Mouse (Mus musculus) E14TG2a.4 (cell line): ENCODE measurements around the gene Atp6v1e2.

ENCODE experiments used
- H3K27me3 ChIP-seq: 2 replicates; pipeline ENCODE4 v1.6.1; 2014; ENCODE audit warnings: low read length, control low read depth; ENCODE audit not compliant: insufficient read depth
- H3K36me3 ChIP-seq: 2 replicates; pipeline ENCODE4 v1.6.1; 2014; ENCODE audit warnings: low read length, control low read depth; ENCODE audit not compliant: insufficient read depth
- H3K4me1 ChIP-seq: replicated peaks from 2 replicates; pipeline ENCODE4 v1.6.1; 2014; ENCODE audit warnings: low read depth, low read length, control low read depth
- H3K4me3 ChIP-seq: replicated peaks from 2 replicates; pipeline ENCODE4 v1.5.1; 2014; ENCODE audit warnings: mild to moderate bottlenecking, low read length
- H3K9me3 ChIP-seq: 2 replicates; pipeline ENCODE4 v1.6.1; 2014; ENCODE audit warnings: low read length, control low read depth
- CTCF ChIP-seq: conservative IDR thresholded peaks from 2 replicates; pipeline ENCODE4 v1.5.1; 2014; ENCODE audit warnings: low read length
- NANOG ChIP-seq: IDR thresholded peaks from 2 replicates; pipeline ENCODE4 v1.6.1; 2014; ENCODE audit warnings: borderline replicate concordance, low read length, mixed read lengths
- POU5F1 ChIP-seq: IDR thresholded peaks from 2 replicates; pipeline ENCODE4 v1.6.1; 2014; ENCODE audit warnings: low read length, borderline replicate concordance

The Atp6v1e2 gene

DNA sequence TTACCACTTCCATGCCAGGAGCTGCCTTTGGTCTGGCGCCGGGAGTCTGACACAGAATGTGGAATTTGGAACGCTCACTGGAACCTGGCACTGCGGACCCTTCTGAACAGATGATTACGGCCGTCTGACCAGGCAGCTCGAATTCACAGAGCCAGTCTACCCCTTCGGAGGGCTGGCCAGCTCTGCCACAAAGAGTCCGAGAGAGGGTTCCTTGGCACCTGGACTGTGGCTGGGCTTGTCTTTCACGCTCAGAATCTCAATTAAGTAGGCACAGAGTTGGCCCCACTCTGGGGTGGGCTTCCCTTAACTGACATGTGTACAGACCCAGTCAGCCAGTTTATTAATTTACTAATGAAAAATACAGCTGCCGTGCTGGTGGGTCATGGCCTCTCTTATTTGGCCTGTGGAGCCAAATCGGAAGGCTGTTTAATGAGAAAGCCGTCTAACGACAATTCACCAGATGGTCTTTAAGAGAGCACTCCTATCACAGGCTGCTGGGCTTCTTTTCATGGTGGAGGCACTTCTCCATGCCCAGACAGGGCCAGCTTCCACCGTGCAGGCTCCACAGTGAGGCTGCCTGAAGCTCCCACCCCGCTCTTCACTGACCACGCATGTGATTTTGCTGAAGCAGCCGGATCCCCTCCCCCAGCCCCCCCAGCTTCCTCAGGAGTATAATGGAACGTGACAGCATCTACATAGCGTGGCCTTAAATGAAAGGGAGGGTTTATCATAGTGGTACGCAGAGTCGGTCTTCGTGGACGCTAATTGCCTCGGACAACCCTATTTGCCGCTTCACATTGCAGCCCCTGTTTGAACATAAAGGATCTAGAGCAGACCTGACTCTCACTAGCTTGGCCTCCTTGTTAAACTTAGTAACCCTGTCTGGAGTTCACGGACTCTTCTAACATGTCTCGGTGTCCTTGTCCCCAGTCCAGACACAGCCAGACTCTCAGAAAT is at the start of gene Atp6v1e2:
Gene Atp6v1e2 (minus strand): TSS at position 58 of the 957 bp plus-strand sequence.
- peaks cover 28% of the 10 kb centered on the region for H3K27me3 ChIP-seq

GRCm38 (mm10) chr17:86997323-86997722 is 49.6 kb upstream of the Atp6v1e2 start:
- Histone ChIP-seq H3K4me3 (no peak overlapping the region), H3K4me1 (no peaks in the 10 kb centered on the region), H3K9me3 (no peaks in the 10 kb centered on the region), H3K27me3 (no peaks in the 10 kb centered on the region), H3K36me3 (peaks cover 47% of the 10 kb centered on the region)
- TF ChIP-seq NANOG (no peak), CTCF (no peak), POU5F1 (no peak)

More for the DNA sequence above, at the start of gene Atp6v1e2:
- Histone ChIP-seq H3K4me1 (peaks cover 23% of the 10 kb centered on the region), H3K36me3 (no peaks in the 10 kb centered on the region), H3K9me3 (no peaks in the 10 kb centered on the region), H3K4me3 (no peak within 1 kb of the TSS)
- TF ChIP-seq POU5F1 = no peak

- peaks cover 10% of the 10 kb centered on the region for H3K4me1 ChIP-seq
- no peak for TF ChIP-seq POU5F1
- TF ChIP-seq NANOG = no peak
- no peak for TF ChIP-seq CTCF
- H3K27me3 ChIP-seq = no peaks in the 10 kb centered on the region
- H3K36me3 ChIP-seq = 0 out of 2 replicates have a peak, but pooled peaks cover 4% of the 10 kb centered on the region
- no peaks in the 10 kb centered on the region for H3K9me3 ChIP-seq
- no peak overlapping the region for H3K4me3 ChIP-seq
Observed at GRCm38 (mm10) chr17:86991306-86991705, 43.6 kb upstream of the Atp6v1e2 start.

GRCm38 (mm10) chr17:86988601-86989184 is 41.0 kb upstream of the Atp6v1e2 start:
- 0 out of 2 replicates have a peak, but pooled peaks cover 4% of the 10 kb centered on the region for H3K36me3 ChIP-seq
- no peak for TF ChIP-seq CTCF

DNA sequence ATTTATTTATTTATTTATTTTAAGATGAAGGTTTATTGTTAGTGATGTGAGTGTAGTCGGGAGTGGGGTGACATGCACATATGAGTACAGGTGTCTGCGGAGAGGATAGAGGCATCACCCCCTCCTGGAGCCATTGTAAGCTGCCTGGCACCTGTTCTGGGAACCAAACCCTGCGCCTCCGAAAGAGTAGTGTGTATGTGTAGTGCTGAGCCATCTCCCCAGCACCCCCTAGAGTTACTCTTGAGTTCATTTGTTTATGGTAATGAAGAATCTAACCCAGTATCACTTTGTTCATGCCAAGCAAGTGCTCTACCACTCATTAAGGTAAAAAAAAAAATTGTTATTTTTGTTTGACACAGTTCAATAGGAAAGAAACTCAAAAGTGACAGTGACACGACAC is 40.5 kb upstream of the Atp6v1e2 start:
- Histone ChIP-seq H3K4me1 (peaks cover 38% of the 10 kb centered on the region), H3K4me3 (no peak overlapping the region), H3K27me3 (no peaks in the 10 kb centered on the region), H3K36me3 (0 out of 2 replicates have a peak, but pooled peaks cover 4% of the 10 kb centered on the region), H3K9me3 (no peaks in the 10 kb centered on the region)
- TF ChIP-seq NANOG (no peak), POU5F1 (no peak), CTCF (no peak)

More at GRCm38 (mm10) chr17:86988601-86989184, 41.0 kb upstream of the Atp6v1e2 start:
- Histone ChIP-seq H3K27me3 (no peaks in the 10 kb centered on the region), H3K4me1 (peaks cover 33% of the 10 kb centered on the region), H3K9me3 (no peaks in the 10 kb centered on the region), H3K4me3 (no peak overlapping the region)

DNA sequence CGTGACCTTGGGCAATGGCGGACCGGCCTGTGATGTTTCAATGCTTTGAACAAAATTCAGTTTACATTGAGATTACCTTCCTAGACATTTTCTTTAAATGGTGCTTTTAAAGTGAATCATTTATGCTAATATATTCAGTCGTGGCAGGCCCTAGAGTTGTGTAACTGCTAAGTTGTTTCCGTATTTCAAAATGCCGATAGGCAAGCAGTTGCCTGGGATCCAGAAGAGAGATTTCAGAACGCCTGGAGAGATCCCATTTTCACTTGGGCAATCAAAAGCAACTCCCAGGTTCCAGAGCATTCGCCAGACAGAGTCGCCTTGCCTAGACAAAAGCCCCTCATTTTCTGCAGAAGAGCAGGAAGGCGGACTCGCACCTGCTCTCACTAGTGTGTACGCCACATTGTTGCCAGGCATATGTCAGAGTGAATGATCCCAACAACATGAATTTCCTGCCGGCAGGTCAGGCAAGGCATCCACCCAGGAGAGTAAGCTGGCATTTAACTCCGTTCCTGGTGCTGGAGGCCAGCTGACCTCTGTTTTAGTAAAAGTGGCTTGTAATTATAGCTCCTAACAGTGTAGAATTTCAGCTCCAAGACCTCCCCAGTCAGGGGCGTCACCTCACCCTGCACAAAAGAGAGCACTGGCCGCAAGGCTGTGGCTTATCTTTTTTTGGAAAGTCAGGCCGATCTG is 38.9 kb upstream of the Atp6v1e2 start:
- H3K36me3 ChIP-seq = 0 out of 2 replicates have a peak, but pooled peaks cover 4% of the 10 kb centered on the region
- no peaks in the 10 kb centered on the region for H3K9me3 ChIP-seq
- no peak for TF ChIP-seq CTCF
- no peak for TF ChIP-seq NANOG
- TF ChIP-seq POU5F1 = no peak
- H3K4me3 ChIP-seq = no peak overlapping the region
- no peaks in the 10 kb centered on the region for H3K27me3 ChIP-seq
- peaks cover 53% of the 10 kb centered on the region for H3K4me1 ChIP-seq

DNA sequence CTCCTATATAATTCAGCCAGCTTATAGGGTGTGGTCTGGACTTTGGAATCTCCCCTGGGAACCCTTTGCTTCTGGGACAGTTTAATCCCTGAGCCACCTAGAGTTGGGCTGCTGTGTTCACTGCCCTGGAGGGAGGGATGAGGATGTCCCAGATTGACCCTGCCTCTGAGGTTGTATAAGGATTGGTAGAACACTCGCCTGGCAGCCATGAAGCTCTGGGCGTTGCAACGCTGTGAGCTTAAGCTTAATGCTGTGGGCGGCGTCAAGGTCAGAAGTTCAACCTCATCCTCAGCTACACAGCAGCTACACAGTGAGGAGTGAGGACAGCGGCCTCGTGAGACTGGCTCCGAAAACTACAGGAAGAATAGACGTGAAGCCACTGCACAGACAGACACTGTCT is 34.8 kb upstream of the Atp6v1e2 start:
- TF ChIP-seq NANOG = no peak
- no peaks in the 10 kb centered on the region for H3K27me3 ChIP-seq
- H3K4me3 ChIP-seq = no peak overlapping the region
- H3K4me1 ChIP-seq = peaks cover 77% of the 10 kb centered on the region
- peaks cover 14% of the 10 kb centered on the region for H3K36me3 ChIP-seq
- H3K9me3 ChIP-seq = no peaks in the 10 kb centered on the region

DNA sequence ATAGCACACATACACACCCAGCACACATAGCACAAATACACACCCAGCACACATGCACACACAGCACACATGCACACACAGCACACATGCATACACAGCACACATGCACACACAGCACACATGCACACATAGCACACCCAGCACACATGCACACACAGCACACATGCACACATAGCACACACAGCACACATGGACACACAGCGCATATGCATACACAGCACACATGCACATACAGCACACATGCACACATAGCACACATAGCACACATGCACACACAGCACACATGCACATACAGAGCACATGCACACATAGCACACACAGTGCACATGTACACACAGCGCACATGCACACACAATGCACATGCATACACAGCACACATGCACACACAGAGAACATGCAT is 34.0 kb upstream of the Atp6v1e2 start:
- Histone ChIP-seq H3K4me3 (no peak overlapping the region), H3K9me3 (no peaks in the 10 kb centered on the region), H3K27me3 (no peaks in the 10 kb centered on the region), H3K36me3 (peaks cover 14% of the 10 kb centered on the region), H3K4me1 (peaks cover 78% of the 10 kb centered on the region)
- no peak for TF ChIP-seq POU5F1
- TF ChIP-seq CTCF = no peak
- TF ChIP-seq NANOG = no peak
